Mouse (Mus musculus) thymus, postnatal 14 days (tissue): ENCODE results near the gene Celsr2.
A peak's percentile ranks its signal among the peaks of the same experiment; 100 is the strongest.

Experiments
- DNase-seq: peaks from one replicate; pipeline ENCODE4 v3.0.0; 2021

Gene Celsr2

GRCm38 (mm10) chr3:108414857-108415830 lies at the start of gene Celsr2:
Celsr2 (minus strand) TSS chr3:108415552.
- peak; percentile 62 for DNase-seq

- DNase-seq, result peak; percentile 76
These were observed 43.5 kb upstream of the Celsr2 start for GRCm38 (mm10) chr3:108458866-108459265.

GRCm38 (mm10) chr3:108458380-108458779 lies 43.0 kb upstream of the Celsr2 start:
- peak; percentile 14 for DNase-seq

- no peak for DNase-seq
These were observed 38.8 kb upstream of the Celsr2 start for GRCm38 (mm10) chr3:108454172-108454571.

GRCm38 (mm10) chr3:108451969-108452368 lies 36.6 kb upstream of the Celsr2 start:
- no peak for DNase-seq

GRCm38 (mm10) chr3:108445366-108445705 lies 30.0 kb upstream of the Celsr2 start:
- DNase-seq, result no peak

GRCm38 (mm10) chr3:108444698-108445365 lies 29.5 kb upstream of the Celsr2 start, which contains the start of gene Sars:
Sars (minus strand) TSS chr3:108445209.
- peak; percentile 90 for DNase-seq

- DNase-seq, result peak; percentile 47
These were observed 28.7 kb upstream of the Celsr2 start for GRCm38 (mm10) chr3:108444029-108444428.

- no peak for DNase-seq
These were observed 21.0 kb upstream of the Celsr2 start for GRCm38 (mm10) chr3:108436380-108436714.

GRCm38 (mm10) chr3:108435701-108436379 lies 20.5 kb upstream of the Celsr2 start:
- DNase-seq, result no peak

- DNase-seq, result no peak
These were observed 18.6 kb upstream of the Celsr2 start for GRCm38 (mm10) chr3:108433881-108434495.

- DNase-seq, result no peak
These were observed 18.0 kb upstream of the Celsr2 start for GRCm38 (mm10) chr3:108433188-108433880.

GRCm38 (mm10) chr3:108432542-108433187 lies 17.3 kb upstream of the Celsr2 start:
- no peak for DNase-seq

- DNase-seq, result no peak
These were observed 10.3 kb upstream of the Celsr2 start for GRCm38 (mm10) chr3:108425624-108426018.

- DNase-seq, result no peak
These were observed 9.7 kb upstream of the Celsr2 start for GRCm38 (mm10) chr3:108424944-108425623.

- DNase-seq, result peak; percentile 67
These were observed 8.8 kb upstream of the Celsr2 start for GRCm38 (mm10) chr3:108423844-108424801.

- DNase-seq, result no peak
These were observed 7.7 kb upstream of the Celsr2 start for GRCm38 (mm10) chr3:108423006-108423405.

- peak; percentile 88 for DNase-seq
These were observed 475 bp upstream of the Celsr2 start for GRCm38 (mm10) chr3:108415831-108416223.

GRCm38 (mm10) chr3:108413634-108414360 lies 1.6 kb downstream of the Celsr2 start:
- DNase-seq, result no peak
